Mouse (Mus musculus) megakaryocyte, embryonic 14.5 days (primary cell): Measurements from ENCODE around the gene Fnbp1l.

Experiments used
- FLI1 ChIP-seq: IDR thresholded peaks from 2 replicates; pipeline ENCODE4 v1.6.1; 2012; ENCODE audit warnings: low read length, inconsistent platforms, mixed read lengths
- GATA1 ChIP-seq: IDR thresholded peaks from 3 replicates; pipeline ENCODE4 v1.6.1; 2012; ENCODE audit warnings: mixed read lengths, low read length, inconsistent platforms, borderline replicate concordance

GRCm38 (mm10) chr3:122606105-122606801 lies 13.3 kb downstream of the Fnbp1l start:
- TF ChIP-seq GATA1 (no peak), FLI1 (no peak)
